Mouse (Mus musculus) spleen, adult 10 weeks (tissue): ENCODE measurements around the gene Ofcc1. TPM values are rescaled to one million over a fixed set of nuclear protein-coding genes. Genes with fewer than 3 reads are reported as not detected.

ENCODE experiments used
- polyA plus RNA-seq: library from polyadenylated mRNA; stranded (reverse); fragments of 350-450 nt; fragmentation: Illumina TruSeq; extraction: RNeasy Lipid Tissue Mini Kit (QIAGEN cat#74804); gene quantifications from one replicate; pipeline ENCODE4 v1.2.3, GENCODE M21; 2015; ENCODE audit warnings: low replicate concordance; ENCODE audit not compliant: insufficient read depth

Gene Ofcc1
- not detected for polyA plus RNA-seq

GRCm38 (mm10) chr13:40361288-40361687 lies at the start of gene Ofcc1:
TSS of gene Ofcc1 (minus strand) at chr13:40361450.

